Mouse (Mus musculus) left cerebral cortex, postnatal 10 days (tissue): ENCODE measurements around the gene Hsph1. TPM values are rescaled to one million over a fixed set of nuclear protein-coding genes. Genes with fewer than 3 reads are reported as not detected.

ENCODE experiments used
- DNase-seq, 2 experiments: peaks; one replicate each; pipeline ENCODE4 v3.0.0; 2021 to 2022; ENCODE audit warnings: low spot score in 2 of 2, mixed read lengths in 1 of 2; ENCODE audit errors: extremely low spot score in 1 of 2
- intact Hi-C: fragments of 180-260 bp; cut with DNase I; formaldehyde crosslinking; loops from one replicate; pipeline ENCODE4 v1.15.1; 2025
- total RNA-seq, 2 experiments: library from RNA; stranded (reverse); gene quantifications; 2 replicates each; pipeline ENCODE4 v1.2.3; 2021

The Hsph1 gene
- 100 to 1,000 TPM; 220 to 249 TPM for total RNA-seq

DNA sequence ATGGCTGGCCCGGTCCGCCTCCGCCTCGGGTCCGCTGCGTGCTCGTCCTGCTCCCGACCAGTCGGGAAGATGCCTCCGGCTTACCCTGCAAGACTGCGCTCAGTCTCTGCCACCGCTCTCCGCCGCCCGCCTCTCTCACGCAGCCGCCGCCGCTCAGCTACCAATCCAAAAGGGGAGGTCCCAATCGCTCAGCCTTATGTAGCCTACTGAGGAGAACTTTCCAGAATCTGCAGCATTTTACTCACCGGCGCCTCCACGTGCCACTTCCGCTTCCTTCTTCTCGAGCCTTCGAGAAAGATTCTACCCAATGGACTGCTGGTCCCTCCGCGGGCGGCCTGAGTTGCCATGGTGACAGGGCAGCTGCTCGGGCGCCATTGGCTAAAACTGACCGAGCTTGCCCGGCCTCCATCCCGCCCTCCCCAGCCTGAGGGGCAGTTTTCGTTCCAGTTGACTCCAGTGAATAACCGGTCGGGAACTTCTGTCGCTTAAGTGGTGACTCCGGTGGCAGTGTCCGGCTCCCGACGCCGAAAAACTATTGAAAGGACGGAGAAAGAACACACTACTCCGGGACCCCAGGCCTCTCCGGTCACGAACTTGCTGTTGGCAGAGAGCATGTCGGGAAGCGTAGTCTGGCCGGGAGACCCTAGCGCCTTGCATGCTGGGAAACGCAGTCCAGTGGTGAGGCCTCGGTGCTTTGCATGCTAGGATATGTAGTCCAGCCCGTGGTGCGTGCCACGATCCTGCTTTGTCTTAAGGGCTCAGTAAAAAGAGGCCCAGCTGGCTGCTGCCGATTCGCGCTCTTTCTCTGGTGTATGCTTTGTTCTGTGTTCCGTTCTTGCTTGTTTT is at the start of gene Hsph1:
TSS of gene Hsph1 (minus strand) at position 302 of the 846 bp plus-strand sequence.
- intact Hi-C loops = no loop called here
- peak; percentile 99 to 100 for DNase-seq

GRCm38 (mm10) chr5:149680946-149681345 is 44.8 kb upstream of the Hsph1 start:
- no peak for DNase-seq
- intact Hi-C loops = no loop called here

GRCm38 (mm10) chr5:149679886-149680285 is 43.7 kb upstream of the Hsph1 start:
- DNase-seq = no peak
- intact Hi-C loops = loop anchor here (10.0 kb wide), 1 partner anchor 335 kb away; the partner anchor contains the start of gene Rxfp2

GRCm38 (mm10) chr5:149679362-149679761 is 43.2 kb upstream of the Hsph1 start:
- intact Hi-C loops = loop anchor here (10.0 kb wide), 1 partner anchor 335 kb away; the partner anchor contains the start of gene Rxfp2
- DNase-seq = no peak

DNA sequence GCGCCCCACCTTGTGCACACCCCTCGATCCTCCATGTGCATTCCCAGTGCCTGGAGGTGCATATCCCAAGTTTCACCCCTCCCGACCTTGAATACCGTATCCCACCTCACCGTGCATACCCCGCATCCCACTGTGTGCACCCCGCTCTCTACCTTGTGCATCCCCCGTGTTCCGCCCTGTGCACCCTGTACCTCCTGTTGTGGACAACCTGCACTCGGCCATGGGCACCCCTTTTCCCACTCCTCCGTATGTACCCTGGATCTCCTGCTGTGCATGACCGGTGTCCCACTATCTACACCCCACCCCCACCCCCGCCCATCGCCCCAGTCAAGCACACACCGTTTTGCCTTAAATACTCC is 42.8 kb upstream of the Hsph1 start:
- no peak for DNase-seq
- intact Hi-C loops = loop anchor here (10.0 kb wide), 1 partner anchor 336 kb away; the partner anchor contains the start of gene Rxfp2

- DNase-seq = peak; percentile 60 to 86
- intact Hi-C loops = loop anchor here (10.0 kb wide), 1 partner anchor 336 kb away; the partner anchor contains the start of gene Rxfp2
Observed at GRCm38 (mm10) chr5:149678100-149678989, 42.2 kb upstream of the Hsph1 start, which contains the start of gene B3glct. TSS of gene B3glct (plus strand) at chr5:149678230.

DNA sequence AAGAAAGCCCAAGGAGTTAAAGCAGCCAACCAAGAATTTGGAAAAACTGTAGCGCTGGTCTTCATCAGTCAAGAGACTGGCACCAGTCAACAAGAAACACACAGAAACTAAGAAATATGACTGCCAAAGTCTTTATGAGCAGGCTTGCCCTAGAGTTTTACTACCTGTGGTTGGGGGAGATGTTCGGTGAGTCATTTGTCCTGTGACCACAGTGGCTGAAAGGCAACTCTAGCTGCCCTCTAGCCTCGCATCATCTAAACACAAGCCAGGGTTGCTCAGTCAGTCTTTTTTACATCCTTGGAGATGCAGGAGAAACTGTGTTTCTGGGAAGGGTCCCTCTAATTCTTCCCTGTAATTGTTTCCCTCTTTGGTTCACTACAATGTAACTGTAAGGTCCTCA is 41.0 kb upstream of the Hsph1 start:
- DNase-seq = no peak
- intact Hi-C loops = loop anchor here (10.0 kb wide), 1 partner anchor 338 kb away; the partner anchor contains the start of gene Rxfp2

GRCm38 (mm10) chr5:149663417-149663816 is 27.2 kb upstream of the Hsph1 start:
- DNase-seq = no peak
- intact Hi-C loops = no loop called here

- no peak for DNase-seq
- intact Hi-C loops = no loop called here
Observed at GRCm38 (mm10) chr5:149662980-149663379, 26.8 kb upstream of the Hsph1 start.

DNA sequence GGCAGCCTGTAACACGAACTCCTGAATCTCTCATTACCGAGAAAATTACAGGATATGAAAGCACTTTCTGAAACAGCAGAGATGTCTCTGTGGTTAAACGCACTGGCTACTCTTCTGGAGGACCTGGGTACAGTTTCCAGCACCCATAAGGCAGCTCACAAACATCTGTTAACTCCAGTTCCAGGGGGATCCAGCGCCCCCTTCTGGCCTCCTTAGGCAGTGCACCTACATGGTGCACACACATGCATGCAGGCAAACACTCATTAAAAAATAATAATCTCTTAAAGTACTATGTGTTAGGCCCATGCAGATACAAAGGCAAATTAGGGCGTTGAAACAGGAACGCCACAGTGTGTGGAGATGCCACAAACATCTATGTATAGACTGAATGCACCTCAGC is 25.3 kb upstream of the Hsph1 start:
- no peak for DNase-seq
- intact Hi-C loops = no loop called here

GRCm38 (mm10) chr5:149659414-149659780 is 23.2 kb upstream of the Hsph1 start:
- DNase-seq = no peak
- intact Hi-C loops = no loop called here

DNA sequence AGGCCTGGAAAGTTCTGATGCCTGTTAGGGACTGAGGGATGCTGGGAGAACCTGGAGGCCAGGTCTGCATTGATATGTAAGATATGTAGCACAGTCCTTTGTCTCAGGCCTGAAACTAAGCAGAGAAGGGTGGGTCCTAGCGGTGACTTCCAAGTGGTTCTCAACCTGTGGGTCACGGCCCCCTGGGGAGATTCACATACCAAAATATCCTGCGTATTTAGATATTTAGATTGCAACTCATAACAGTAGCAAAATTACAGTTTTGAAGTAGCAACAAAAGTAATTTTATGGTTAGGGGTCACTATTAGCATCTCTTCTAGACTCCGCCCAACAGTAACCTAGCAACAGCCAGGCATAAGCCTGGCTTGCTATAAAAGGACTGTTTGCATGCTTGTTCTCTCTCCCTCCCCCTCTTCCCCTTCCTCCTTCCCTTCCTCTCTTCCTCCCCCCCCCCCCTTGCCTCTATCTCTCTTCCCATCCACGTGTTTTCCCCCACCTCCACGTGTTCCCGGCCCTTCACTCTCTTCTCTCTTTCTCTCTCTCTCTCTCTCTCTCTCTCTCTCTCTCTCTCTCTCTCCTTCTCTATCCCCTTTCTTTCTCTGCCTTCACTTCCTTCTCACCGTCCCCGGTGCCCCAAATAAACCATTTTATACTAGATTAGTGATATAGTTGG is 22.7 kb upstream of the Hsph1 start:
- intact Hi-C loops = no loop called here

DNA sequence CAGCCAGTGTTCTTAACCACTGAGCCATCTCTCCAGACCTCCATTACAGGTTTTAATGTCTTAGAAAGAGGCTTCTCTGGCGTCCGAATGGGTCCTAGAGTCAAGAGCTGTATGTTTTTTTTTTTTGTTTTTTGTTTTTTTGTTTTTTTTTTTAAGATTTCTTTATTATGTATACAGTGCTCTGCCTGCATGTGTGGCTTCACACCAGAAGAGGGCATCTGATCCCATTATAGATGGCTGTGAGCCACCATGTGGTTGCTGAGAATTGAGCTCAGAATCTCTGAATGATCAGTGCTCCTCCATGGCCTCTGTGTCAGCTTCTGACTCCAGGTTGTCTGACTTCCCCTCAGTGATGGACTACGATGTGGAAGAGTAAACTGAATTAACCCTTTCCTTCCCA is 21.8 kb upstream of the Hsph1 start:
- intact Hi-C loops = no loop called here
- DNase-seq = no peak

More for the DNA sequence above, 22.7 kb upstream of the Hsph1 start:
- no peak for DNase-seq

- intact Hi-C loops = no loop called here
- no peak for DNase-seq
Observed at GRCm38 (mm10) chr5:149655636-149656035, 19.5 kb upstream of the Hsph1 start.

- intact Hi-C loops = no loop called here
- no peak for DNase-seq
Observed at GRCm38 (mm10) chr5:149650179-149650553, 14.0 kb upstream of the Hsph1 start.

GRCm38 (mm10) chr5:149649499-149650178 is 13.5 kb upstream of the Hsph1 start:
- no peak for DNase-seq
- intact Hi-C loops = loop anchor here (5.0 kb wide), 1 partner anchor 368 kb away; the partner anchor contains the start of gene Rxfp2

DNA sequence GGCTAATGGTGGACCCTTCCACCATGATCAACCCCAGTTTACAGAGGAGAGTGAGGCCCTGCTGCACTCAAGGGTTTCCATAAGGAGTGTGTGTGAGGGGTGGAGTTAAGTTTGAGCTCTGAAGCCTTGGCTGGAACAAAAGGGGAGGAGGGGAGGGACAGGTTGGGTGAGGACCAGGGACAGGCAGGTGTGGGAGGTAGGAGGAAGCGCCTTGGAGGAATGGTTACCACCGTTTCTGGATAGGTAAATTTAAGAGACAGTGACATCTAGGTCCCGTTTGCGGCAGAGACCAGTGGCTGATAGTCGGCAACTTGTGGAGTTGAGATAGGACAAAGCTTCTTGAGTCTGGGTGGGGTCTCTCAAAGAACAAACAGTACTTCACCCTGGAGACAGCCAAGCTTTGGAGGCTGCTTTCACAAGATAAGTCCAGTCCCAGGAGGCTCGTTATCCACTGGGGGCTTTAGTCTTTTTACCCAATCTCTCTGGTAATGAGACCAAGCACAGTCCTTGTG is 12.8 kb upstream of the Hsph1 start:
- intact Hi-C loops = loop anchor here (5.0 kb wide), 1 partner anchor 368 kb away; the partner anchor contains the start of gene Rxfp2
- DNase-seq = no peak

DNA sequence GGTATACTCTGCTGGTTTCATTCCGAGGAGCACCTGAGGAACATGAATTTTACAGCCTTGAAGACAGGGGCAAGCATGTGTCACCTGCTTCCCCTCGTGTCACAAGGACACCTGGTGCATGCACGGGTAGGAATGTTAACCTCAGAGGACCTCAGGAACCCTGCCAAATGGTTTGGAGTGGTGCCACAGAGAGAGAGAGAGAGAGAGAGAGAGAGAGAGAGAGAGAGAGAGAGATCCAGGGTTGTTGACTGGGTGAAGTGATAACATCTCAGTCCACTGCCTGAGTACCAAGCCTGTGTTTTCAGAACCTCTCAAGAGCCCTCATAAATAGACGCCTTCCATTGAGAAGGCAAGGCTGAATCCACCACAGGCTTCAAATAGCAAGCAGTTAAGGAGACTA is 12.0 kb upstream of the Hsph1 start:
- intact Hi-C loops = loop anchor here (5.0 kb wide), 1 partner anchor 369 kb away; the partner anchor contains the start of gene Rxfp2
- no peak for DNase-seq
